Mouse (Mus musculus): Measurements from ENCODE around the gene Kcnf1.

Kcnf1 gene

DNA sequence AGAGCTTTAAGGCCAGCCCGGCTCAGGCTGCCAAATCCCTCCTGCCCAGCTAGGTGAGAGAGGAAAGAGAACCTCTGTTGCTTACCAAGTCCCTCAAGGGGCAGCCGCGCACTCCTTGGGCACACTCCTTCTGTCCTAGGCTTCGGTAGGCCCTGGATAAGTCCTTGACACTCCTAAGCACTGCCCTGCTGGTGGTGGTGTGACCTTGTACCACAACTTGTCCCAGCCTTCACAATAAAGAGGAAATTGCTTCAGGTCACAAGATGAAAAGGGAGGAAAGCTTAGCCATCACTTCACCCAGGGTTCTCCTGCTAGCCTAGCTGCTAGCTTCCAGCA is at the start of gene Kcnf1:
Kcnf1 (minus strand) TSS at position 132 of the 336 bp plus-strand sequence.
- DNase-seq (ENCODE audit: low spot score): no peak

DNA sequence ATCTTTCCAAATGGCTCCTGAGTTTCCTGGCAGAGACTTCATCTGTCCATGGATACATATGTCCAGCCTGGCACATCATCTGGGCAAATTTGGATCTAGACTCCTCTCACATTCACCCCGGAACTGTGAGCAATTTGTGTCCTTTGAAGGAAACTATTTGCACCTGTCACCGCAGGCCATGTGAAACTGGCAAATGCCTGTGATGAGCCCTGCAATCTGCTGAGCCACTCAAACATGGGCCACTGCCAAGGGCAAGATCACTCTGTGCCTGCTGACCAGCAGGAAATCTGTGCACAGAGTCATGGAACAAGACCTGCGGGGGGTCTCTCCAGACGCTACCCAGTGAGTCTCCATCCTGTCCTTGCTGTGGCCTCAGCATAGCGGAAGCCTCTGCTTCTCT is 48.3 kb upstream of the Kcnf1 start:
- DNase-seq (ENCODE audit: low spot score): no peak

DNA sequence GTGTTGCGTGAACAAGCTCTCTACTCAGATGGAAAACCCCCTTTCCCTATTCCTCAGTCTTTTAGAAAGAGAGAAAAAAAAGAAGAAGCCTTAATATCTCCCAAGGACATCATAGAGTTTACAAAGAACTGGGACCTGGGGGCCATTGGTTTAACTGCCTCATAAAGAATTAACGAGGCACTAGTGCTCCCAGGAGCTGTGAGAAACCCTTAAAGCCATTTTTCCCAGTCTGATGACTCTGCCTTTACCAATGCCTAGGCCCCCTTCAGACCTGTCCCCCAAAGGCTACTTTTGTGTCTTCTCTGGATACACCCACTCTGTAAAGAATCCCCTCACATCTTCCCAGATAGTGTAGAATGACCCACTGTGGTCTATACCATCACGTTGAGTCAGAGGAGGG is 46.4 kb upstream of the Kcnf1 start:
- DNase-seq (ENCODE audit: low spot score): no peak

DNA sequence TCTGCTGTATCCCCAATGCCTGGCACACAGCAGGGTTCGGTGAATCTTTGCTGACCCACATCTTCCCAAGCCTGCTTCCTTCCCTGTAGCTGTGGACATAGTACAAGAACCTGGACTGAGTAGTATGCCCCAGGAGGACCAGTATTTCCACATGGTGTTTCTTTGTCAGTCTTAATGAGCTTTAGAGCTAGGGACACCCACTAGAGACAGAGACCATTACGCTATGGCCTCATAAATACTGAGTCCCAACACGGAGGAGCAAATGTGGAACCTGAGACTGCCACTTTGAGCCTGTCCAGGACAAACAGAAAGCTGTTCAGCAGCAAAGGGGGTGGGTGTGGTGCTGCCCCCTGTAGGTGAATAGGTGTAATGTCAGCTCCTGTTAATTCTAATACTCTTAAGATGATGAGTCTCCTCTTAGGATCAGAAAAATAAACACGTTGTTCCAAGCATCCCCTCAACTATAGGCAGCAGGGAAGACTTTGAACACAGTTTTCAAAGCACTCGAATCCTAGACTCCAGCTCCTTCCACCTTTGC is 45.3 kb upstream of the Kcnf1 start:
- DNase-seq (ENCODE audit: low spot score): peak; percentile 39

DNA sequence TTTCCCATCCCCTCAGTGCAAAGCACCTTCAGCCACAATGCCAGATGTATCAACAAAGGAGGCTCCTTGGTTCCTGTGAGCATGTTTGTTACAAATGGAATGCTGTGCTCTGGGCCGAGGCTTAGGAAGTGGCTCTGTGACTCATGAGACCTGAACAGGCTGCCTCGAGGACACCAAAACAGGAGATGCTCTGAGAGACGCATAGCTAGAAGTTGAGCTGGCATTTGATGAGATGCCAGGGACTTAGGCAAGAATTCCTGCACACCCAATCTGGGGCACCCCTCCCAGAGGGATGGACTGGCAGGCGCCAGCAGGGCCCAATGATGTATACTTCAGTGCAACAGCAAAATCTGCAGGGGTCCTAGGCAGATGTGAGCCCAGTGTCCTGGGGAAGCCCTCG is 43.9 kb upstream of the Kcnf1 start:
- DNase-seq (ENCODE audit: low spot score): no peak

DNA sequence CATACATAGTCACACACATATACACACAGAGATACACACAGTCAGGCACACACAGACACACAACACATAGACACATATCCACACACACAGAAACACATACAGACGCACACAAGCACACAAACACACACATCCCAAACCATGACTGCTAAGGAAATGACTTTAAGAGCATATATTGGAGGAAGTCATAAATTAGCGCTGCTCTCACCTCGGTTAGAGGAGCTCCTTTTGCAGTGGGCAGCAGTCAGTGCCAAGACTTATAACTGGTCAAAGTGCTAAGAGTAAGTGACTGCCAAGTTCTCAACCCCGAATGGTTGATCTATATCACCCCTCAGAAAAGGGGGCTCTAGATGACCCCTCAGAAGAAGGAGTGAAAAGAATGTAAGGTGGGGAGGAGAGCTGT is 42.4 kb upstream of the Kcnf1 start:
- DNase-seq (ENCODE audit: low spot score): no peak

DNA sequence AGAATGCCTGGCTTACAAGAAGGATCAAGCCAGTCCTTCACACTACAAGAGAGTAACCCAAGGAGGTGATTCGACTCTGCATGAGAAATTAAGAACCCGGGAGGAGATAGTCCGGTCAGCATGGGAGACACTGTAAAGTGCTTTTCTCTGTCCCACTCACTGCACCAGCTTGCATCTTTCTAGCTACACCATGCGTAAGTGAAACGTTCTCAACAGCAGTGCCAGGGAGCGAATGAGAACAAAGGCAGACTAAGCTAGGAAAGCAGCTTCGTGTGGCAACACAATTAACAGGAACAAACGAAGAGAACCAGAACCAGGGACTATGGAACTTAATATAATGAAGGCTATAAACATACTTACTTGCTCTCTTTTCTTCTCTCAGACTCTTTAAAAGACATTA is 41.7 kb upstream of the Kcnf1 start:
- DNase-seq (ENCODE audit: low spot score): no peak

DNA sequence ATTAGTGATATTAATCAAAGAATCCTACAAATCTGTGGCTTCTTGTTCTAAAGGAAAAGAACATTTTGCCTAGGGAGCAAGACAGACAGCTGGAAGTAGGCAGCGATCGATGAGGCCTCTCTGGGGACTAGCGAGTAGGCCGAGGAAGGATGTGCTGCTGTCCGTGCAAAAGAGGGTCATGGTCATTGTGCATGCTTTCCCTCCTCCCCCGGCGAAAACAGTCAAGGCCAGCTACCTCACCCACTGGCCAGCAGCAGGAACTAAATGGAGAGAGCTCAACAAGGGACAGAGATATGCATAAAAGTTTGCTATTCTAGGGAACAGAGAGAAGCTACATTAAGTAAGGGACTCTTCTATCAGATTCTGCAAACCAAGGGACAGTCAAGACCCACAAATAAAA is 39.1 kb upstream of the Kcnf1 start:
- no peak for DNase-seq (ENCODE audit: low spot score)

DNA sequence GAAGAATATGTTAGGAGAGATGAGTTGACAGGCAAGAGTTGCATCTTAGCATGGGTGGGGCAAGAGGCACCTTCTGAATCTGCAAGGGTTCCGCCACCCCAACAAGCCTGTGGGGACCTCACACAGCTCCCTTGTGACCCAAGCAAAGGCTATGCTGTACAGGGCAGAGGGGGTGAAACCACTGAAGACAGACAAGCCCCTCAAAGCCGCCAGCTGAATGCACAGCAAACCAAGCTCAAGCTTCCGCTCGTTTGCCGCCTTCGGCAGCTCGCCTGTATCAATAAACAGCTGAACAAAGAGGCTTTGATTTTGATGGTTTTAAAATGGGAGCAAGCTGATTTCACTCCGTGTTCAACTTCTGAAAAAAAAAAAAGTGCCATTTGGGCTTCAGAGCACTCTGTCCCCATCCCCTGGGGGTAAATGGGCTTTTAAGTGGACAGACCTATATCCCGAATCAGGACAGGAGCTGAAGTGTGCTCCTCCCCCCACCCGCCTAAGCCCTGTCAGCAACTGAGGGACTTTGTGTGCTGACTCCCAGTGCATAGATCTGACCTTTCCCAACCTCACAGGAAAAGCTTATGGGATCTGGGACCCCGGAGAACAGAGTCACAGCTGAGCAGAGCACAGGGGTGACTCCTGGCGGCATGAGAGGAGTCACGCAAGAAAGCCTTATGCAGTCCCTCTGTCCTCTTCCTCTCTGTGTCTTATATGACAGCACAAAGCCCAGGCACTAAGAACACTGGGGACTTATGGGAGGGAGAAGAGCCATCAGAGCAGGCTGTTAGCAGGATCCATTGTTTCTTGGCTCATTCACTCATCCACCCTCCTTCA is 26.0 kb upstream of the Kcnf1 start:
- DNase-seq (ENCODE audit: low spot score): peak; percentile 30

DNA sequence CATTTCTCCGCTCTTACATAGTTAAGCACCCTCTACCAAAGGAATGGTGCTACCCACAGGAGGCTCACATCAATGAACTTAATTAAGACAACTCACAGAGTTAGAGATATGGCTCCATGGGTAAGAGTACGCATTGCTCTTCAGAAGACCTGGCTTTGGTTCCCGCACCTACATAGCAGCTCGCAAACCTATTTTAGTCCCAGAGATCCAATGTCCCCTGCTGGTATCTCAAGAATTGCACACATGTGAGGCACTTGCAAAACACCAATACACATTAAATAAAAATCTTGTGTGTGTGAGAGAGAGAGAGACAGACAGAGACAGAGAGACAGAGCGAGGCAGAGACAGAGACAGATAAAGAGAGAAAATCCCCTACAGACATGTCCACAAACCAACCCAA is 21.9 kb upstream of the Kcnf1 start:
- no peak for DNase-seq (ENCODE audit: low spot score)

DNA sequence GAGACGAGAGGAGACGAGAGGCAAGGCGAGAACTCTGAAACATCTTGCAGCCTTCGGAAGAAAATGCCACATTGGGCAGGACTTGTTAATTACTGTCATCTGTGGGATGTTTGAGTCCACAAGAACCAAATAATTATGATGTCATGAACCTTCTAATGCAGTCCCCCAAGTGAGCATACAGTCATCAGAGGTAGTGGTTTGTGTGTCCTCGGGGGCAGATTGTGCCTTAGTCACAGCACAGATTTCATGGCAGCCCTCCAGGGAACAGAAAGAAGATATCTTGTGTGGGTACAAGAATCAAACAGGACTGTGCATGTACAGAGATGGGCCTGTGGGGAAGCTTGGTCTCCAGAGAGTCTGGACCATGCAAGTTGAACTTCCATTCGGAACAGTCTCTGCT is 17.5 kb upstream of the Kcnf1 start:
- DNase-seq (ENCODE audit: low spot score): no peak

DNA sequence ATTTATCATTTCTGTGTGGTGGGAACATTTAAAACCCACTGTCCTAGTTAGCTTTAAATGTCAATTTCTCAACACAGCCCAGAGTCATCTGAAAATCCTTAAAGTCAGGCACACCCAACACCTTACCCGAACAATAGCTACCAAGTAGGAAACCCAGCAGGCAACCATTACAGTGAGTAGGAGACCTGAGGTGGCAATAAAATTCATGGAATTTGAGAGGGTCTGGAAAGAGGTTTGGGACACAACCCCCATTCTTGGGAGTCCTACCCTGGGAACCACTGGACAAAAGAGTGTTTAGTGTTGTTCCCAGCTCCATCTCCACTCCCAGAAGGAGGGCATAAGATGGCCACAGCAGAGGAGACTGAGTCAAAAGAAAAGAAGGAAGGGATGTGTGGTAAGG is 16.6 kb upstream of the Kcnf1 start:
- DNase-seq (ENCODE audit: low spot score): no peak

DNA sequence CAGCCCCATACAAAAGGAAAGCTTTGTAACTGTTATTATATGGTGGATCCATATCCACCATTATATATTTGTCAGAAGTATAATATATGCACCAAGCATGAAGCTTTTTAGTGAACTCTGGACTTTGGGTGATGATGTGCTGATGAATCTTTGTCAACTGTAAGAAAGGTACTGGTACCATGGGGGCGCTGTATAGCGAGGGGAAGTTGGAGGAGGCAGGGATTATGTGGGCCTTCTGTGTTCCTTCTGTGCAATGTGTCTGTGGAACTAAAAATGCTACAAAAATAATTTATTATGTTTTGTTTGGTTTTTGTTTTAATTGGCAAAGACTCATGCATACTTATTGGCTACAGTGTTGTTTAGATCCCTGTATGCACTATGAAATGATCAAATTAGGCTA is 16.2 kb upstream of the Kcnf1 start:
- no peak for DNase-seq (ENCODE audit: low spot score)

DNA sequence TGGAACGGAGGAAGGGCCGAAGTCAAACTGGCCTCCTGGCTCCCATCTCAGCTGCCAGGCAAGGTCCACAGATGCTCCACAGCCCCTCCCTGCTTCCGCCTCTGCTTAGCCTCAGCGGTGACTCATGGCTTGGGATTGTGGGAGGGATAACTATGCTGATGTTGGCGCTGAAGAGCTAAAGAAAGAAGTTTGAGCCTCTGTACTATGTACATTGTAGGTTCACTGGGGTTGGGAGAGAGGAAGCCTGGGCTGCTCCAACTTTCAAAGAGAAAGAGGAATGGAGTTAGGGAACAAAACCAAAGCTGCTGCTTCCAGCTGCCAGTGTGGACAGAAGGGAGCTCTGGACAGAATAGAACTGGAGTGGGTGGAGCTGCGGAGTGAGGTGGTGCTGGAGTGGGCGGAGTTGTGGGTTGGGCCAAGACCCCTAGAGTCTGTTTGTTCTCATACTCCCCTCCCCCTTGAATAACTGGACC is 7.7 kb upstream of the Kcnf1 start:
- peak; percentile 79 for DNase-seq (ENCODE audit: low spot score)

DNA sequence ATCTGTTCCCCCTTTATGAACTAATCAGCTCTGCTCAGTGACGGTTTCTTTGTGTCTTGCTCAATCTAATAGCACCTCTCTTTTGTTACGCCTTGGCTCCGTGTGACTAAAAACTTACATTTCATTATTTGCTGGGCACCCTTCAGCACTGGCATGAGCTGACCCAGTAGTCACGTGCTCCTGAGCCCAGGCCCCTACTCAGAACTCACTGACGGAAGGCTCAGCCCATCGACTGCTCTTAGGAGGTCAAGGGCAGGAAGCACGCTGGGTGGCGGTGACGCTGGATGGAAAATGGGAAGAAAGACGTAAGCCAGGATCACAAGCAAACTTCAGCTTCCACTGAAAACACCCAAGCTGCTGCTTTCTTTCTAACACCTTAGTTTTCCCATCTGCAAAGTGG is 7.1 kb upstream of the Kcnf1 start:
- DNase-seq (ENCODE audit: low spot score): no peak

DNA sequence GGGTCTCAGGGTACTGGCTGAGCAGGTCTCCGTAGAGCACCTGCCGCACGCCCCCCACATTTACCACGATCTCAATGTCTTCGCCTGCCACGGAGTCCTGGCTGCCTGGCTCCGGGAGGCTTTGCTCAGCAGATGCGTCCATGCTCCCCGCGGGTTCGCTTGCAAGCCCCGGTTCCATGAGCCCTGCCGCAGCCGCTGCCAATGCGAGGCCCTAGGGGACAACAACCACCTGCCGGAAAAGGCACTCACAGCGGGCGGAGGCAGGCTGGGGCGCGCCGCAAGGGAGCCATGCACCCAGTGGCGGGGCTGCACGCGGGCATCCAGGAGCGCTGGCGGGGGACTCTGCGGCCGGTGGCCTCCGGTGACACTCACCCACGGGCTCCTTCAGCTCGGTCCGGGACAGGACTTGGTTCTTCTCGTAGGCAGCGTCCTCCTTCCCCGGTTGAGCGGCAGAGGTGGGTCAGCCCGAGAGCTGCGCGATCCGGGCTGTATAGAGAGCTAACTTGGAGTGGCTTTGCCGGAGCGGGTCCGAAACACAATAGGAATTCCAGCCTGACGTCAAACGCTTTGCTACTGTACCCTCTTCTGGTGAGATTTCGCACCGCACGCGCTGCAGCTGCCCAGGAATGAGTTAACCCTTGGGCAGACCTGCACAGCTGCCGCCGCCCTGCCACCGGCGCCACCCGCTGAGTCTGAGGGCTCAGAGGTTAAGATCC is 489 bp downstream of the Kcnf1 start:
- peak; percentile 88 for DNase-seq (ENCODE audit: low spot score)

DNA sequence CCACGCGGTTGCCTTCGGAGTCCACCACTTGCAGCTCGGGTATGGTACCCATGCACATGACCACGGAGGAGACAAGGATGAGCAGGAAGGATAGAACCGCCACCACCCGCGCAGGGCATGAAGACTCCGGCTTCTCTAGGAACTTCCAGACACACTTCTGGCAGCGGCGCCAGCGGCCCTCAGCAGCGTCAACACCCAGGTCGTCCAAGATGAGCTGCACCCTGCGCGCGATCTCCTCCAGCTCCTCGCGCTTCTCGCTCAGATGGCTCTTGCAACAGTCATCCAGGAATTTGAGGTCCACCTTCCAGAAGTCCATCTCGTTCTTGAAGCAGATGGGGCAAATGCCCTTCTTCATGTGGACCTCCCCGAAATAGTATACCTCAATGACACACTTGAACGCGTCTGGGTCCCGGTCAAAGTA is 1.1 kb downstream of the Kcnf1 start:
- DNase-seq (ENCODE audit: low spot score): peak; percentile 40

DNA sequence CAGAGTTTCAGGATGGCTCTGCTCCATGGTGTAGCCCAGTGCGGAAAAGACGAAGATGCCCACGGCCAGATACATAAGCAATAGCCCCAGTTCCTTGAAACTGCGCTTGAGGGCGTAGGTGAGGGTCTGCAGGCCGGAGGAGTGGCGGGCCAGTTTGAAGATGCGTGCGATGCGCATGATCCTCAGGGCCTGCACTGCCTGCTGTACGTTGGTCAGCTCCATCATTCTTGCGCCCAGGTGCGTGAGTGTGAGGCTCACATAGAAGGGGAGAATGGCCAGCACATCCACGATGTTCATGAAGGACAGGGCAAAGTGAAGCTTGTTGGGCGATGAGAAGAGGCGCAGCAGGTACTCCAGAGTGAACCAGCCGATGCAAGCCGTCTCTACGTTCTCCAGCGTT is 1.6 kb downstream of the Kcnf1 start:
- no peak for DNase-seq (ENCODE audit: low spot score)

DNA sequence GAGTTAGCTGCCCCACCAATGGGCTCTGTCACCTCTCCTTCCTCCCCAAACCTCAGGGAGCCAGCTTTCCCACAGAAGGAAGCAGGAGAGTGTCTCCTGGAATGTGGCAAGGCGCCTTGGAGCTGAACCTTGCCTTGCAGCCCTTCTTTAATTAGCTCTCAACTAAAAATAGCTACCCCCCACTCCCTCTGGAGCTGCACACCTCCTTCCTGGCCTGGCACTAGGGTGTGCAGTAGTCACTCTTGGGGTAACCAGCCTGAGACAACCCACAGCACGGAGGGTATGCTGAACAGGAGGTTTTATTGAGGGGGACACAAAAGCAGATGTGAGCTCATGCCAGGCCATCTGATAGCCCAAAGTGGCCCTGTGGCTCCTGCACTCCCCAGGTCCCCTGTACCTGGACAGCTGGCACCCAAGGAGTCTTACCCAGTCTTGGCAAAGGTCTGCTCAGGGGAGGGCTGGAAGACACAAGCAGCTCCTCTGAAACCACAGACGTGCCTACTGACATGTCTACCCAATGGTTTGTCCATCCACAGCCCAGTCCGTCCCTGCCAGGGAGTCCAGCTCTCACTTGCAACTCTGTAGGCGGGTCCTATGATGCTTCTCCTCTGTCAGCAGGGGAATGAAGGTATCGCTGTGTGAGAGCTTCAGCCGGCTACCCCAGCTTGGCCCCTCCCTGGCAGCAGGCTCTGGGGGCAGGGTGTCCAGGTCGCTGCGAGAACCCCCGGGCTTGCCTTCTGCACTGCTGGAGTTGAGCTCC is 2.4 kb downstream of the Kcnf1 start:
- no peak for DNase-seq (ENCODE audit: low spot score)

DNA sequence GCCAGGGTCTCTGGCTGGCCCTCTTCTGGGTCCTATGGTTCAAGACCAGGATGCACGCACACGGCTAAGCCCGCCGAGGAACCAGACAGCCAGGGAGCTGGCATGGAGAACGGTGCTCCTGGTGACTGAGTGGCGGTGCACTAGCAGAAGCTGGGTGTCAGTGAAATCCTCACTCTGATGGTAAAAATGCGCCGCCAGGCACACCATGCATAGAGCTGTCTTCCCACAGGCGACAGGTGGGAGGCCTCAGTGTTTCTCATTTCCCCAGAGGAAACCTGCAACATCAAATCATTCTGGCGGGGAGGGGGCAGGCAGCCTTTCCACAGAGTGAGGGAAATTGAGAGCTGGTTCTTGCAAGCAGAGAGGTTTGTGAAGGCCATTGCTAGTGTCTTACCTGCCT is 6.3 kb downstream of the Kcnf1 start:
- DNase-seq (ENCODE audit: low spot score): no peak

DNA sequence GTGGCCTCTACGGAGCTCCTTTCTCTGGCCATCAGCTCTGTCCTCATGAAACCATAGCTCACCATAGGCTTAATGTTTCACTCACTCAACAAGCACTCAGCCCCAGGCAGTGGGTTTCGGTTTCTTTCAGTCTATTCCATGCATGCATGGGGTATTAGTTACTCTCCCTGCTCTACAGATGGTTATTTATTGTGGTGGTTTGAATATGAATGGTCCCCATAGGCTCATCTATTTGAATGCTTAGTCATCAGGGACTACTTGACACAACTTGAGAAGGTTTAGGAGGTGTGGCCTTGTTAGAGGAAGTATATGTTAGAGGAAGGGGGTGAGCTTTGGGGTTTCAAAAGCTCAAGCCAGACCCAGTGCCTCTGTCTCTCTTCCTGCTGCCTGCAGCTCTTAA is 10.6 kb downstream of the Kcnf1 start:
- DNase-seq (ENCODE audit: low spot score): no peak

DNA sequence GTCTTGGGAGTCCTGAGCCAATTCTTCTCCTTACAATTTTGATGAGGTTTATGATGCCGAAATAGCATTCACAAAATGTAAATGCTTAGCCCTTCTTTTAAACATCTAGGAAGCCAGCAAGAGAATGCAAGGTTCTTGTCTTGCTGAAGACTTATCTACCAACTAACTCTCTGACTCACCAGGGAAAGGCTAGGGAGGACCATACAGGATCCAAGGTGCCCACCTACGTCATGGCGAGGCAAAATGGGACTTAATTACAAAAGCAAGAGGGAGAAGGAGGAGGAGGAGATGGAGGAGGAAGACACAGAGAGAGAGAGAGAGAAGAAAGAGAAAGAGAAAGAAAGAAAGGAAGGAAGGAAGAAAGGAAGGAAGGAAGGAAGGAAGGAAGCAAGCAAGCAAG is 12.7 kb downstream of the Kcnf1 start:
- DNase-seq (ENCODE audit: low spot score): no peak

DNA sequence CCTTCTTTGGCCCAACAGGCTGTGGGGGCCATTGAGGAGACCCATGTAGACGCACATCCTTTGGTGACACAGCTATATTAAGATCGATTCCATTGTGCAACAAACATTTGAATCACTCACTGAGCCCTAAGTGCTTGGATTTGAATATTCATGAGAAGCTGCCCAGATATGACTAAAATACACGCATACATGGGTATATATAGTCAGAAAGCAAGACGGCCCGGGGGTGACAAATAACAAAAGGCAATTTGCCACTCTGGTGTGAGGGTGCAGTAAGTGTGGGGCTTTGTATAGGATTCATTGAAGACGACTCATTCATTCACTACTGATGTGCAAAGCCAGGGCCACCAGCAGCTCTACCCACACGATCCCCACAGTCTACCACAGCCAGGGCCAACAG is 17.1 kb downstream of the Kcnf1 start:
- DNase-seq (ENCODE audit: low spot score): no peak

Measured in embryo, embryonic 10 days (tissue).